Mouse (Mus musculus) heart, adult 2 months (tissue): Measurements from ENCODE around the gene Fmr1.

Experiments used
- CTCF ChIP-seq: fragments of 200-600 bp; IDR thresholded peaks from 2 replicates; pipeline ENCODE4 v1.8.1; 2022; ENCODE audit warnings: antibody characterized with exemption, mild to moderate bottlenecking, moderate library complexity
- POLR2A ChIP-seq: fragments of 200-500 bp; IDR thresholded peaks from 2 replicates; pipeline ENCODE4 v1.6.1; 2011; ENCODE audit warnings: mild to moderate bottlenecking, low read depth, low read length, control low read depth; ENCODE audit not compliant: insufficient read depth

GRCm38 (mm10) chrX:68678333-68678740 lies at the start of gene Fmr1:
- TF ChIP-seq POLR2A: peak; percentile 95
- no peak for TF ChIP-seq CTCF
